Comparison of ENCODE assay signal across 18 mouse cellular contexts in the genomic region with DNA sequence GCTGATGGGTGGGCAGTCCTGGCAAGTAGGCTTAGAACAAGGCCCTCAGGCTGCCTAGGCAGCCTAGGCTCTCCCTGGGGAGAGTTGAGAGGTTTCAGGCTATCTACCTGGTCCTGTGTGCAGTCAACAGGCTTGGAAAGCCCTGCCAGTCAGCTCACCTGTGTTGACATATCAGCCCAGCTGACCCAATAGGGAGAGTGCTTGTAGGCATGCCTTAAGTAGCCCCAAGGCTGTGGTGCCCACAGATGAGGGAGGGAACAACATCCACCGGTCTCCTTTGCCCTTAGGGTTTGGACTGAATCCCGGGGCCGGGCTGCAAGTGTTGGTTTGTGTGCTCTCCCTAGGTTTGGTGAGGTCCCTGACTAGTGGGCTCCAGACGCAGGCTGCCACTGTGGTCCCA. TPM values are rescaled to one million over a fixed set of nuclear protein-coding genes. Genes with fewer than 3 reads are reported as not detected.
DNase-seq lines count a peak whose midpoint lies in the region; ATAC-seq and TF ChIP-seq lines count a peak whose summit lies in the region.
"Had no signal": no experiment of that assay in that cellular context is flagged by ENCODE, and none has a peak within 500 bp of the region (broad histone marks: within the 10 kb centered on the region; RNA-seq: fewer than 3 reads in every experiment).

No protein-coding gene starts in this region.

- no peak for TF ChIP-seq EP300 in lung, postnatal 0 days (IDR thresholded peaks at IDR 0.05)

- intact Hi-C loops in gastrocnemius, postnatal 14 days (cut with DNase I; ENCODE audit: low total_unique reads): no loop called here

- H3K27me3 ChIP-seq in heart, embryonic 16.5 days (ENCODE audit: control insufficient read depth, insufficient read depth, low read length): no peaks in the 10 kb centered on the region
- no peaks in the 10 kb centered on the region for H3K27me3 ChIP-seq in embryonic facial prominence, embryonic 10.5 days (replicated peaks; ENCODE audit: low read depth, poor library complexity, severe bottlenecking)
- H3K27me3 ChIP-seq in limb, embryonic 10.5 days (ENCODE audit: low read depth, poor library complexity, severe bottlenecking): no peaks in the 10 kb centered on the region
- no peaks in the 10 kb centered on the region for H3K27me3 ChIP-seq in lung, postnatal 0 days (replicated peaks; ENCODE audit: insufficient read depth, low read length)
- H3K27me3 ChIP-seq: embryonic facial prominence, embryonic 12.5 days had no signal

- no peak overlapping the region for H3K4me2 ChIP-seq in heart, embryonic 16.5 days (ENCODE audit: low read depth, low read length)
- no peak overlapping the region for H3K4me2 ChIP-seq in lung, postnatal 0 days (replicated peaks; ENCODE audit: low read depth, low read length)
- H3K4me2 ChIP-seq: embryonic facial prominence, embryonic 12.5 days; midbrain, embryonic 11.5 days had no signal

- H3K4me1 ChIP-seq in heart, embryonic 16.5 days (ENCODE audit: control insufficient read depth, insufficient read depth, low read length): peaks cover 24% of the 10 kb centered on the region
- H3K4me1 ChIP-seq in embryonic facial prominence, embryonic 10.5 days: peaks cover 41% of the 10 kb centered on the region
- peaks cover 27% of the 10 kb centered on the region for H3K4me1 ChIP-seq in limb, embryonic 10.5 days
- peaks cover 9% of the 10 kb centered on the region; the same call in 1 of the 2 replicates for H3K4me1 ChIP-seq in lung, postnatal 0 days (ENCODE audit: insufficient read depth, low read depth, low read length)

- no peaks in the 10 kb centered on the region for H3K36me3 ChIP-seq in heart, embryonic 16.5 days (ENCODE audit: control insufficient read depth, insufficient read depth)
- no peaks in the 10 kb centered on the region for H3K36me3 ChIP-seq in embryonic facial prominence, embryonic 10.5 days (replicated peaks)
- no peaks in the 10 kb centered on the region for H3K36me3 ChIP-seq in limb, embryonic 10.5 days
- no peaks in the 10 kb centered on the region for H3K36me3 ChIP-seq in lung, postnatal 0 days (ENCODE audit: insufficient read depth, low read length)
- H3K36me3 ChIP-seq: embryonic facial prominence, embryonic 12.5 days; hindbrain, embryonic 10.5 days had no signal

- H3K4me3 ChIP-seq in heart, embryonic 16.5 days (ENCODE audit: low read length): no peak overlapping the region
- no peak overlapping the region for H3K4me3 ChIP-seq in embryonic facial prominence, embryonic 10.5 days
- no peak overlapping the region for H3K4me3 ChIP-seq in limb, embryonic 10.5 days
- H3K4me3 ChIP-seq in lung, postnatal 0 days (ENCODE audit: low read depth, low read length): no peak overlapping the region
- H3K4me3 ChIP-seq: embryonic facial prominence, embryonic 12.5 days; gastrocnemius, adult 2 months; hindbrain, embryonic 10.5 days had no signal

- H3K9ac ChIP-seq in heart, embryonic 16.5 days (ENCODE audit: low read length): no peak overlapping the region
- H3K9ac ChIP-seq in lung, postnatal 0 days (replicated peaks; ENCODE audit: low read depth): no peak overlapping the region
- H3K9ac ChIP-seq: embryonic facial prominence, embryonic 12.5 days had no signal

- no peak for TF ChIP-seq CTCF in lung, postnatal 0 days (IDR thresholded peaks at IDR 0.05)

- ATAC-seq in heart, embryonic 16.5 days (replicated peaks; ENCODE audit: extremely low read depth, insufficient read depth, low FRiP score): no peak
- ATAC-seq in lung, postnatal 0 days: peak; percentile 71
- ATAC-seq in frontal cortex, adult (ENCODE audit: low TSS enrichment): no peak

- DNase-seq in heart, adult 9 months (ENCODE audit: low spot score in 2 of 2): no peak
- DNase-seq in embryonic facial prominence, embryonic 10.5 days (ENCODE audit: low spot score): no peak
- DNase-seq in limb, embryonic 10.5 days (ENCODE audit: low spot score): no peak
- peak; percentile 51 for DNase-seq in lung, postnatal 0 days (ENCODE audit: low spot score)
- no peak for DNase-seq in gastrocnemius, postnatal 14 days
- DNase-seq: cerebellum, adult 2 months; gastrocnemius, adult 2 months; heart, adult 18-20 months; kidney, adult 2 months; kidney, postnatal 10 days; retina, postnatal 1 day; thymus, postnatal 36 days had no signal

- WGBS in heart, embryonic 16.5 days: 81% methylated on average over 4 of the region's 4 CpGs
- WGBS in embryonic facial prominence, embryonic 10.5 days: 78% methylated on average over 4 of the region's 4 CpGs
- WGBS in limb, embryonic 10.5 days: 87% methylated on average over 4 of the region's 4 CpGs
- WGBS in lung, postnatal 0 days: 51% methylated on average over 4 of the region's 4 CpGs

- no peaks in the 10 kb centered on the region for H3K9me3 ChIP-seq in heart, embryonic 16.5 days (replicated peaks; ENCODE audit: control insufficient read depth, low read length)
- no peaks in the 10 kb centered on the region for H3K9me3 ChIP-seq in embryonic facial prominence, embryonic 10.5 days
- no peaks in the 10 kb centered on the region for H3K9me3 ChIP-seq in limb, embryonic 10.5 days (replicated peaks)
- no peaks in the 10 kb centered on the region for H3K9me3 ChIP-seq in lung, postnatal 0 days (ENCODE audit: low read length)
- H3K9me3 ChIP-seq: embryonic facial prominence, embryonic 12.5 days; hindbrain, embryonic 10.5 days had no signal

- H3K27ac ChIP-seq in heart, embryonic 16.5 days (ENCODE audit: low read length): peak overlapping the region; percentile 71
- peak overlapping the region; percentile 25 for H3K27ac ChIP-seq in embryonic facial prominence, embryonic 10.5 days (replicated peaks)
- peak overlapping the region; percentile 58 for H3K27ac ChIP-seq in limb, embryonic 10.5 days
- no peak overlapping the region for H3K27ac ChIP-seq in lung, postnatal 0 days (ENCODE audit: low read length)
- H3K27ac ChIP-seq: embryonic facial prominence, embryonic 12.5 days; gastrocnemius, adult 2 months; hindbrain, embryonic 10.5 days had no signal

RNA-seq across cellular contexts. Expression of gene Adcy5, which starts 37.8 kb away (rescaled TPM):
- polyA plus RNA-seq in heart, embryonic 16.5 days (2015; fragmentation: Nextera tagmentation; extraction: Ambion mirVana): 9.2 and 10.3 TPM in 2 replicates
- 0.48 and 0.70 TPM in 2 replicates for polyA plus RNA-seq in embryonic facial prominence, embryonic 10.5 days (2016; fragmentation: Nextera tagmentation; extraction: Ambion mirVana)
- 0.41 and 0.63 TPM in 2 replicates for polyA plus RNA-seq in limb, embryonic 10.5 days (2016; fragmentation: Nextera tagmentation; extraction: Ambion mirVana)
- 0.48 and 0.63 TPM in 2 replicates for polyA plus RNA-seq in lung, postnatal 0 days (2015; fragmentation: Nextera tagmentation; extraction: Ambion mirVana)
- total RNA-seq in gastrocnemius, postnatal 14 days (2021): 1 to 10 TPM; 2.1 to 2.4 TPM
- total RNA-seq: common myeloid progenitor, adult 5-6 weeks had no signal
